Mouse (Mus musculus) embryonic facial prominence, embryonic 12.5 days (tissue): ENCODE data around the gene Wdr43. TPM values are rescaled to one million over a fixed set of nuclear protein-coding genes. Genes with fewer than 3 reads are reported as not detected.
"Not testable (repeated sequence)": the region's sequence is repeated elsewhere in the genome, so short reads cannot be mapped to it uniquely, and the experiment has no call there.

Source experiments
- ATAC-seq: fragments of 200-750 bp; cut with Nextera tagmentation; 2 replicates; pipeline ENCODE4 v1.8.0; 2017; ENCODE audit not compliant: insufficient number of reproducible peaks, insufficient read depth, low FRiP score, low TSS enrichment
- H3K27ac ChIP-seq: fragments of 300-500 bp; sonication (generic); 2 replicates; pipeline ENCODE4 v1.5.1; 2016; ENCODE audit warnings: mild to moderate bottlenecking
- H3K27me3 ChIP-seq: fragments of 300-500 bp; sonication (generic); 2 replicates; pipeline ENCODE4 v1.6.1; 2016; ENCODE audit warnings: mild to moderate bottlenecking, moderate library complexity
- H3K36me3 ChIP-seq: fragments of 300-500 bp; sonication (generic); 2 replicates; pipeline ENCODE4 v1.6.1; 2016; ENCODE audit warnings: mild to moderate bottlenecking
- H3K4me1 ChIP-seq: fragments of 300-500 bp; sonication (generic); 2 replicates; pipeline ENCODE4 v1.6.1; 2016
- H3K4me2 ChIP-seq: fragments of 300-500 bp; sonication (generic); replicated peaks from 2 replicates; pipeline ENCODE4 v1.6.1; 2016; ENCODE audit warnings: mild to moderate bottlenecking, moderate library complexity
- H3K4me3 ChIP-seq: fragments of 300-500 bp; sonication (generic); 2 replicates; pipeline ENCODE4 v1.5.1; 2016; ENCODE audit warnings: mild to moderate bottlenecking
- H3K9ac ChIP-seq: fragments of 300-500 bp; sonication (generic); 2 replicates; pipeline ENCODE4 v1.6.1; 2016; ENCODE audit warnings: mild to moderate bottlenecking, moderate library complexity
- H3K9me3 ChIP-seq: fragments of 300-500 bp; sonication (generic); 2 replicates; pipeline ENCODE4 v1.6.1; 2016; ENCODE audit warnings: mild to moderate bottlenecking, moderate library complexity
- WGBS: fragments of 180-500 bp; shearing (Covaris S2); methylation state at CpG from one replicate; pipeline ENCODE4 v1.1.7; 2016; 5-methylcytosine and 5-hydroxymethylcytosine counted together
- polyA plus RNA-seq: library from polyadenylated mRNA; unstranded; fragments of >200 nt; fragmentation: Nextera tagmentation; extraction: Ambion mirVana; gene quantifications from 2 replicates; pipeline ENCODE4 v1.2.1, GENCODE M21; 2016

The Wdr43 gene
- polyA plus RNA-seq, 1 experiment from 2014 or later, result 85.8 TPM

GRCm38 (mm10) chr17:71637750-71638265 is 22.1 kb downstream of the Wdr43 start:
- Histone ChIP-seq H3K4me1 (no peaks in the 10 kb centered on the region), H3K4me3 (no peak overlapping the region), H3K4me2 (no peak overlapping the region), H3K36me3 (peaks cover 90% of the 10 kb centered on the region), H3K9me3 (no peaks in the 10 kb centered on the region), H3K9ac (no peak overlapping the region), H3K27ac (no peak overlapping the region), H3K27me3 (no peaks in the 10 kb centered on the region)
- 90% methylated on average over 4 of the region's 4 CpGs for WGBS
- ATAC-seq, result no peak

DNA sequence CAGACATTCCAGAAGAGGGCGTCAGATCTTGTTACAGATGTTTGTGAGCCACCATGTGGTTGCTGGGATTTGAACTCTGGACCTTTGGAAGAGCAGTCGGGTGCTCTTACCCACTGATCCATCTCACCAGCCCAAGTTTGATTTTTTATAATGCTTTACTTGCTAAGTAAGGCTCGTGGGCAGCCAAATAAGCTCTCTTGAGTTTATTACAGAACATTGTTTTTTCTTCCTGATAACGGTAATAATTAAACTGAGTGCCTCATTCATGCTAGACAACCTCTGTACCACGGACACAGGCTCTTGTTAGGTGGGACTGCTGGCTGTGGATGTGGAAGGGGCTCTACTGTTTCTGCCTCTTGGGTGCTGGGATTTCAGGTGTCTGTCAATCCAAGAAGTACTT is 23.4 kb downstream of the Wdr43 start:
- H3K36me3 ChIP-seq, result peaks cover 83% of the 10 kb centered on the region
- WGBS, result 82% methylated on average over 5 of the region's 5 CpGs
- not testable (repeated sequence) for H3K27ac ChIP-seq, H3K4me1 ChIP-seq, H3K27me3 ChIP-seq, H3K9me3 ChIP-seq, H3K9ac ChIP-seq, ATAC-seq, H3K4me2 ChIP-seq, H3K4me3 ChIP-seq

GRCm38 (mm10) chr17:71640421-71641085 is 24.9 kb downstream of the Wdr43 start:
- no peak overlapping the region for H3K4me3 ChIP-seq
- 90% methylated on average over 9 of the region's 9 CpGs for WGBS
- no peaks in the 10 kb centered on the region for H3K9me3 ChIP-seq
- no peak overlapping the region for H3K9ac ChIP-seq
- H3K27me3 ChIP-seq, result no peaks in the 10 kb centered on the region
- H3K36me3 ChIP-seq, result peaks cover 73% of the 10 kb centered on the region
- no peaks in the 10 kb centered on the region for H3K4me1 ChIP-seq
- no peak overlapping the region for H3K4me2 ChIP-seq
- no peak overlapping the region for H3K27ac ChIP-seq
- ATAC-seq, result no peak

- Histone ChIP-seq H3K9me3 (no peaks in the 10 kb centered on the region), H3K4me2 (no peak overlapping the region), H3K9ac (no peak overlapping the region), H3K27ac (no peak overlapping the region), H3K36me3 (peaks cover 69% of the 10 kb centered on the region), H3K27me3 (no peaks in the 10 kb centered on the region), H3K4me1 (no peaks in the 10 kb centered on the region), H3K4me3 (no peak overlapping the region)
- WGBS, result 92% methylated on average over 3 of the region's 3 CpGs
- ATAC-seq, result no peak
Measured at GRCm38 (mm10) chr17:71642190-71642589, 26.5 kb downstream of the Wdr43 start.

DNA sequence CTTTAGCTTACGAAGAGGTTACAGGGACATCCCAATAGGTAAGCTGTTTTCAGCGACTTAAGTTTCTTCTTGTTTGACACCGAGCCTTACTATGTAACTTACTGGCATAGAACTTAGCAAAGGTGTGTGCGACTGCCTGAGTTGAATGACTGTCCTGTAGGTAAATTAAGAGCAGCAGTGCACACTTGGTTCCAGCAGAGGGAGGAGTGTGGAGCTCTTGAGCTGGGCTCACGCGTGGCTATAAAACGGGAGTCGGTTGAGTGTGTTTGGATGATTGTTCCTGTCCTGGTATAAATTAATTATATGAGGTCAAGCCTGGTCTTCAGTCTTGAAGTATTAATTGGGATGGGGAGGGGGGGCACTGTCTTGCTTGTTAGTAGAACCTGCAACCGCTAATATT is 34.3 kb downstream of the Wdr43 start:
- Histone ChIP-seq H3K4me1 (no peaks in the 10 kb centered on the region), H3K9ac (no peak overlapping the region), H3K27me3 (no peaks in the 10 kb centered on the region), H3K4me3 (no peak overlapping the region), H3K9me3 (no peaks in the 10 kb centered on the region), H3K4me2 (no peak overlapping the region), H3K27ac (no peak overlapping the region), H3K36me3 (peaks cover 72% of the 10 kb centered on the region)
- ATAC-seq, result no peak
- WGBS, result 90% methylated on average over 9 of the region's 9 CpGs

GRCm38 (mm10) chr17:71652495-71652894 is 36.8 kb downstream of the Wdr43 start:
- Histone ChIP-seq H3K4me2 (no peak overlapping the region), H3K9ac (no peak overlapping the region), H3K4me3 (no peak overlapping the region), H3K4me1 (no peaks in the 10 kb centered on the region), H3K9me3 (no peaks in the 10 kb centered on the region), H3K36me3 (peaks cover 71% of the 10 kb centered on the region), H3K27ac (no peak overlapping the region), H3K27me3 (no peaks in the 10 kb centered on the region)
- ATAC-seq, result no peak
- WGBS, result 86% methylated on average over 2 of the region's 2 CpGs

DNA sequence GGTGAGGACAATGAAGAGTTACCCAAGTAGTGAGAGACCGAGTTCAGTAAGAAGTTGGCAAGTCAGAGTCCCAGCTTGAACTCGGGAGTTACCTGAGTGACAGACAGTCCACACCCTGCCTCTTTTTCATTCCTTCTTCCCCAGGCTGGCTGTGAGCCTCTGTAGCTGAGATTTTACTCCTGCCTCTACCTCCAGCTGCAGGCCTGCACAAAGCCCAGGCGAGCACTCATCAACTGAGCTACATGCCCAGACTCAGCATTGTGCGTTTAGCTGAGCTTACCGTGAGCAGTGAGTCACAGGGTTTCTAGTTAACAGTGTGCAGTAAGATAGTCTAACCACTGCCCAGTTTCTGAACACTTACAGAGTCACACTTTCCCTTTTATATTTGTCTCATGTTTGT is 37.2 kb downstream of the Wdr43 start:
- H3K27ac ChIP-seq, result no peak overlapping the region
- H3K36me3 ChIP-seq, result peaks cover 74% of the 10 kb centered on the region
- no peaks in the 10 kb centered on the region for H3K9me3 ChIP-seq
- WGBS, result 83% methylated on average over 5 of the region's 5 CpGs
- no peaks in the 10 kb centered on the region for H3K4me1 ChIP-seq
- no peak for ATAC-seq
- H3K9ac ChIP-seq, result no peak overlapping the region
- H3K4me2 ChIP-seq, result no peak overlapping the region
- H3K27me3 ChIP-seq, result no peaks in the 10 kb centered on the region
- no peak overlapping the region for H3K4me3 ChIP-seq

DNA sequence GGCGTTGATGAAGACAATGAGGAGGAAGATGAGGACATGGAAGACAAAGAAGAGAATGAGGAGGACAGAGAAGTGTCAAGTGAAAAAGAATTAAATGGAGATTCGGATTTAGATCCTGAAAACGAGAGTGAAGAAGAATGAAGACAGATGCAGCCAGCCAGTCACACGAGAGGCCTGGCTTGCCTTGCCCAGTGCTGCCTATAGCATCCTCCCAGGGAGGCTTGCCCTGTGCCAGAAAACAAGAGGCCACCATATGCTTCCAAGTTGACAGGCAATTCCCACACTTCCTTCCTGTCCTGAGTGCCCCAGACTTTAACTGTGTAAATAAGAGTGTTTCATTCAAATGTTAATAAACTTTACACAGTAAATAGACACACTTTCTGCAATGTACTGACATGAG is 41.8 kb downstream of the Wdr43 start:
- Histone ChIP-seq H3K4me2 (no peak overlapping the region), H3K9me3 (no peaks in the 10 kb centered on the region), H3K36me3 (peaks cover 42% of the 10 kb centered on the region), H3K4me1 (no peaks in the 10 kb centered on the region; the same call in 1 of the 2 replicates), H3K27ac (no peak overlapping the region), H3K9ac (no peak overlapping the region), H3K27me3 (no peaks in the 10 kb centered on the region), H3K4me3 (no peak overlapping the region)
- no peak for ATAC-seq
- WGBS, result 88% methylated on average over 4 of the region's 4 CpGs

DNA sequence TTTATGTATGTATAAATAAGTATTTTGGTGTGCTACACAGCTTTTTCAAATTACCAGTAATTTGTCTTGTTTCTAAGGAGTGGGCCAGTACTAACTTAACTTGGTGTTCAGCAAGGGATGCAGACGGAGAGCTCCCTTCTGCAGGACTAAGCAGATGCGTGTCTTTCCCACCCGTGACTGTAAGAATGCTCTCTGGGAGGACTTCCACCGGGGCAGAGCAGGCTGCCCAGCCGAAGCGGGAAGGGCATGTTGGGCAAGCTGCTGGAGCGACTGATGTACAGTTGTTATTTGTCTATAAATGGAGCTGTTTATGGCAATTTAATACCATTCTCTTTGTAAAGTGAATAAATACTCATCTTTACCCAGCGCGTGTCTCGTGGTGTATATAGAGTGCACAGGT is 43.0 kb downstream of the Wdr43 start:
- Histone ChIP-seq H3K4me2 (no peak overlapping the region), H3K4me1 (no peaks in the 10 kb centered on the region; the same call in 1 of the 2 replicates), H3K27me3 (no peaks in the 10 kb centered on the region), H3K4me3 (no peak overlapping the region), H3K9ac (no peak overlapping the region), H3K9me3 (no peaks in the 10 kb centered on the region), H3K27ac (no peak overlapping the region), H3K36me3 (peaks cover 32% of the 10 kb centered on the region)
- WGBS, result 89% methylated on average over 10 of the region's 10 CpGs
- ATAC-seq, result no peak

- 35% methylated on average over 1 of the region's 1 CpGs for WGBS
- H3K9ac ChIP-seq, result no peak overlapping the region
Measured at GRCm38 (mm10) chr17:71660390-71660789, 44.7 kb downstream of the Wdr43 start.

DNA sequence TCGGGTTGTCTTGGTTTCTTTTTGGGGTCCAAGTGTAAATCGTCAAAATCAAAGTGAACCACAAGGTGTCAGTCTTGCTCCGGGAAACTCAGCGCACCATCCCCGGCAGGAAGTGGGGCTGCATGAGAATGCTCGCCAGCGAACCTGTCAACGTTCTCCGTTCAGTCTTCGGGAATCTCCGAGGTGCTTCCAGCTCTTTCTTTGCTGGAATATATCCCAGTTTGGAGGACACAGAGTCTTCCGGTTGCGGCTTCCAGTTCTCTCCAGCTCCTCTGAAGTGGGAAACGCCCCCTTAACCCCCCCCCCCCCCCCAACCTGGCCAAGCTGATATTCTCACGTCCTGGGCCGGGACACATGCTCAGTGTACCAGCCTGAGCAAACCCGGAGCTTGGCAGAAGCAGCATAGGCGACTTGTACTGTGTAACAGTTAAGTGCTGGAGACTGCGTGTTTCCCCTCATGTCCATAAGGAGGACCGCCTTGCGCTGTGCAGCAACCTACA is 47.1 kb downstream of the Wdr43 start:
- H3K27ac ChIP-seq, result no peak overlapping the region
- H3K27me3 ChIP-seq, result no peaks in the 10 kb centered on the region
- peaks cover 8% of the 10 kb centered on the region for H3K36me3 ChIP-seq
- H3K9ac ChIP-seq, result no peak overlapping the region; the same call in 1 of the 2 replicates
- H3K4me1 ChIP-seq, result no peaks in the 10 kb centered on the region; the same call in 1 of the 2 replicates
- ATAC-seq, result peak; percentile 75
- H3K4me2 ChIP-seq, result peak overlapping the region; percentile 68
- no peaks in the 10 kb centered on the region for H3K9me3 ChIP-seq
- 11% methylated on average over 21 of the region's 21 CpGs for WGBS
- peak overlapping the region; percentile 33 for H3K4me3 ChIP-seq

More at GRCm38 (mm10) chr17:71660390-71660789, 44.7 kb downstream of the Wdr43 start:
- no peak for ATAC-seq
- Histone ChIP-seq H3K36me3 (peaks cover 22% of the 10 kb centered on the region), H3K27me3 (no peaks in the 10 kb centered on the region), H3K27ac (no peak overlapping the region), H3K4me3 (no peak overlapping the region), H3K4me2 (no peak overlapping the region), H3K9me3 (no peaks in the 10 kb centered on the region), H3K4me1 (no peaks in the 10 kb centered on the region; the same call in 1 of the 2 replicates)

DNA sequence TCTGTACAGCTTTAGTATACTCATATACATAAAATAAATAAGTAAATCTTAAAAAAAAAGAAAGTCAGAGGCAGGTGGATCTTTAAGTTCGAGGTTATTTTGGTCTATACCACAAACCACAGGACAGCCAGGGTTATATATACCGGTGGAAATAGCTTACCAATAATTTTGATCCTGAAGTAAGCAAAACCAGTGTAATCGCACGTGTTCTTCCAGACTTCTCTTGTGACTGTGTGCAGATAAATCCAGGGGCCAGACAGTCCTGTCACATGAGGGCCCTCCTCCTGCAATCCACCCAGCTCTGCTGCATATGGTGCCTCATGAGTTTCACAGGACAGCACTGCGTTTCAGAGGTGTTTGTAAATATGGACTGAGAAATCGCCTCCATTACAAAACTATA is 47.8 kb downstream of the Wdr43 start:
- Histone ChIP-seq H3K27me3 (no peaks in the 10 kb centered on the region), H3K36me3 (peaks cover 5% of the 10 kb centered on the region), H3K4me2 (no peak overlapping the region), H3K27ac (no peak overlapping the region), H3K9ac (no peak overlapping the region), H3K4me3 (no peak overlapping the region), H3K4me1 (no peaks in the 10 kb centered on the region; the same call in 1 of the 2 replicates), H3K9me3 (no peaks in the 10 kb centered on the region)
- WGBS, result 80% methylated on average over 6 of the region's 6 CpGs
- no peak for ATAC-seq
